Mouse (Mus musculus): ENCODE data around the gene Nipbl. TPM values are rescaled to one million over a fixed set of nuclear protein-coding genes. Genes with fewer than 3 reads are reported as not detected.

Nipbl gene
- polyA plus RNA-seq, 1 experiment: 28.1 TPM

DNA sequence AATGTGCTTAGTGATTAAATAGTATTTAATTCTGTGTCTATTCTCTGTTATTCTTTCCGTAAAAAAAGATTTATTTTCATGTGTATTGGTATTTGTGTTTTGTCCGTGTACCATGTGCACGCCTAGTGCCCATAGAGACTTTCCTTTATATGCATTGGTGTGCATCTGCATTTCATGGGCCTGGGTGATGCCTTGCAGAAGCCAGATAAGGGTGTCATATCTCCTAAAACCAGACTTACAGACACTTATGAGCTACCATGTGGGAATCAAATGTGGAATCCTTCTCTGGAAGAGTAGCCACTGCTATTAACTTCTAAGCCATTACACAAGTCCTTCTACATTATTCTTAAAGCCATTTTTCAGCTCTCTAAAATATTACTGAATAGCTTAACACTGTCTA, 112.7 kb downstream of the Nipbl start:
- no peaks in the 10 kb centered on the region for H3K27me3 ChIP-seq (ENCODE audit: control insufficient read depth, insufficient read depth, low read length)
- H3K27ac ChIP-seq (ENCODE audit: control insufficient read depth, insufficient read depth, low read depth, low read length): no peak overlapping the region
- TF ChIP-seq POLR2A (IDR thresholded peaks at IDR 0.05; ENCODE audit: control insufficient read depth, low read depth, low read length): no peak
- no peak for TF ChIP-seq CTCF (IDR thresholded peaks at IDR 0.05; ENCODE audit: control insufficient read depth, insufficient read depth, insufficient replicate concordance, low read depth, low read length)
- no peak overlapping the region for H3K4me3 ChIP-seq (ENCODE audit: control insufficient read depth, low read depth, low read length)
- peaks cover 1% of the 10 kb centered on the region; the same call in 1 of the 2 replicates for H3K36me3 ChIP-seq (ENCODE audit: control insufficient read depth, insufficient read depth, low read length)
- no peaks in the 10 kb centered on the region for H3K4me1 ChIP-seq (ENCODE audit: control insufficient read depth, insufficient read depth, low read length)

DNA sequence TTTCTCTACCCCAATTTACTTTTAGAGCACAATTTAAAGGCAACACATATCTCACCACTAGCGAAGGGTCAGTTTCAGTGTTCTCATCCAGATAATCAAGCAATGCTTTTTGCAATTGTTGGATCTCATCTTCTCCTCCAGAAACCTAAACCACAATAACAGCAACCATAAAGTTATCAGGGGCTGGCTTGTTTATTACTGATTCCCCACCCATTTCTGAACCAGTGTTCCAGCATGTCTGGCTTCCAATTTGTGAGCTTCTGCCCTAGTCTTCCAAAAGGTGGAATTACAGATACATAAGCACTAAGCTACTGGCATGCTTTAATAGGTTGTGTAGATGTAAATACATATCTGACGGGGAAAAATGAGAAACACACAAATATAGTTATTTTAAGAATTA, 118.6 kb downstream of the Nipbl start:
- TF ChIP-seq CTCF (IDR thresholded peaks at IDR 0.05; ENCODE audit: control insufficient read depth, insufficient read depth, insufficient replicate concordance, low read depth, low read length) (no peak), POLR2A (IDR thresholded peaks at IDR 0.05; ENCODE audit: control insufficient read depth, low read depth, low read length) (no peak)
- Histone ChIP-seq H3K27me3 (ENCODE audit: control insufficient read depth, insufficient read depth, low read length) (no peaks in the 10 kb centered on the region), H3K36me3 (ENCODE audit: control insufficient read depth, insufficient read depth, low read length) (peaks cover 4% of the 10 kb centered on the region), H3K27ac (ENCODE audit: control insufficient read depth, insufficient read depth, low read depth, low read length) (no peak overlapping the region), H3K4me3 (ENCODE audit: control insufficient read depth, low read depth, low read length) (no peak overlapping the region), H3K4me1 (ENCODE audit: control insufficient read depth, insufficient read depth, low read length) (no peaks in the 10 kb centered on the region)

DNA sequence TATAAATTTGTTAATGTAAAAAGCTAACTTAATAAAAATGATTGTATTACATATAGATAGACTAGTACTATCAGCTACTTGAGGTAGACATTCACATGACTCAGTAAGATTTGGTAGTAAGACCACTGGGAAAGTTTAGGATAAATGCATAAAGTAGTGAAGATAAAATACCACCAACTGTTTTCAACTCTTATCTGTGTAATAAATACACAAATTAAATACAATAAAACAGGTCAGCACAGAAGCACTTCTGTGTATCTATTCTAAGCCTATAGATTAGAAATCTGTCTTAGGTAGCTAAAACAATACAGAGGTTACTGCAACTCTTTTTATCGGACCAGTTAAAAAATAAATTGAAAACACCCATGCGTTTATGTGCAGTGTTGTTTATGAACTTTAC, 119.4 kb downstream of the Nipbl start:
- Histone ChIP-seq H3K4me3 (ENCODE audit: control insufficient read depth, low read depth, low read length) (no peak overlapping the region), H3K36me3 (ENCODE audit: control insufficient read depth, insufficient read depth, low read length) (peaks cover 4% of the 10 kb centered on the region), H3K4me1 (ENCODE audit: control insufficient read depth, insufficient read depth, low read length) (no peaks in the 10 kb centered on the region), H3K27me3 (ENCODE audit: control insufficient read depth, insufficient read depth, low read length) (no peaks in the 10 kb centered on the region), H3K27ac (ENCODE audit: control insufficient read depth, insufficient read depth, low read depth, low read length) (no peak overlapping the region)
- TF ChIP-seq POLR2A (IDR thresholded peaks at IDR 0.05; ENCODE audit: control insufficient read depth, low read depth, low read length): no peak
- TF ChIP-seq CTCF (IDR thresholded peaks at IDR 0.05; ENCODE audit: control insufficient read depth, insufficient read depth, insufficient replicate concordance, low read depth, low read length): no peak

- H3K27me3 ChIP-seq (ENCODE audit: control insufficient read depth, insufficient read depth, low read length): no peaks in the 10 kb centered on the region
- TF ChIP-seq POLR2A (IDR thresholded peaks at IDR 0.05; ENCODE audit: control insufficient read depth, low read depth, low read length) (no peak), CTCF (IDR thresholded peaks at IDR 0.05; ENCODE audit: control insufficient read depth, insufficient read depth, insufficient replicate concordance, low read depth, low read length) (no peak)
- H3K4me1 ChIP-seq (ENCODE audit: control insufficient read depth, insufficient read depth, low read length): no peaks in the 10 kb centered on the region
- peaks cover 4% of the 10 kb centered on the region for H3K36me3 ChIP-seq (ENCODE audit: control insufficient read depth, insufficient read depth, low read length)
- no peak overlapping the region for H3K27ac ChIP-seq (ENCODE audit: control insufficient read depth, insufficient read depth, low read depth, low read length)
- no peak overlapping the region for H3K4me3 ChIP-seq (ENCODE audit: control insufficient read depth, low read depth, low read length)
Measured at GRCm38 (mm10) chr15:8324061-8324460, 120.2 kb downstream of the Nipbl start.

- Histone ChIP-seq H3K4me3 (ENCODE audit: control insufficient read depth, low read depth, low read length) (no peak overlapping the region), H3K27me3 (ENCODE audit: control insufficient read depth, insufficient read depth, low read length) (no peaks in the 10 kb centered on the region), H3K27ac (ENCODE audit: control insufficient read depth, insufficient read depth, low read depth, low read length) (no peak overlapping the region), H3K4me1 (ENCODE audit: control insufficient read depth, insufficient read depth, low read length) (no peaks in the 10 kb centered on the region), H3K36me3 (ENCODE audit: control insufficient read depth, insufficient read depth, low read length) (peaks cover 4% of the 10 kb centered on the region)
- TF ChIP-seq POLR2A (IDR thresholded peaks at IDR 0.05; ENCODE audit: control insufficient read depth, low read depth, low read length) (no peak), CTCF (IDR thresholded peaks at IDR 0.05; ENCODE audit: control insufficient read depth, insufficient read depth, insufficient replicate concordance, low read depth, low read length) (no peak)
Measured at GRCm38 (mm10) chr15:8321491-8321890, 122.8 kb downstream of the Nipbl start.

- Histone ChIP-seq H3K27me3 (ENCODE audit: control insufficient read depth, insufficient read depth, low read length) (no peaks in the 10 kb centered on the region), H3K36me3 (ENCODE audit: control insufficient read depth, insufficient read depth, low read length) (peaks cover 4% of the 10 kb centered on the region), H3K4me1 (ENCODE audit: control insufficient read depth, insufficient read depth, low read length) (no peaks in the 10 kb centered on the region), H3K4me3 (ENCODE audit: control insufficient read depth, low read depth, low read length) (no peak overlapping the region), H3K27ac (ENCODE audit: control insufficient read depth, insufficient read depth, low read depth, low read length) (no peak overlapping the region)
- TF ChIP-seq POLR2A (IDR thresholded peaks at IDR 0.05; ENCODE audit: control insufficient read depth, low read depth, low read length) (no peak), CTCF (IDR thresholded peaks at IDR 0.05; ENCODE audit: control insufficient read depth, insufficient read depth, insufficient replicate concordance, low read depth, low read length) (no peak)
Measured at GRCm38 (mm10) chr15:8319191-8319590, 125.1 kb downstream of the Nipbl start.

DNA sequence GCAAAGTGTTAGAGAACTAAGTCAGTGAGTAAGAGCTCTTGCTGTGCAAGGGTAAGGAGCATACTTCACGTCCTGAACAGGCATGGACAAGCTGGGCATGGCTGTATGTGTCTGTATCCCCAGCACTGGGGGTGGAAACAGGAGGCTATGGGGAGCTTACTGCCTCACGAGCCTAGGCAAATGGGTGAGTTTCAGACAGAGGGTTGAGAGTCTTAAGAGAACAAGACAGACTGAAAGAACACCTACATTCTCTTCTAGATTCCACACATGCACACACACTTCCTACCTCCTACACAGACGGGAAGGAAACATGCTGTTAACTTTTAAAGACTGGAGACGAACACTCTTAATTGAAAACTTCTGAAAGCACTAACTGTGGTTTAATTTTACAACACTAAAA, 126.9 kb downstream of the Nipbl start:
- peaks cover 2% of the 10 kb centered on the region; the same call in 1 of the 2 replicates for H3K36me3 ChIP-seq (ENCODE audit: control insufficient read depth, insufficient read depth, low read length)

DNA sequence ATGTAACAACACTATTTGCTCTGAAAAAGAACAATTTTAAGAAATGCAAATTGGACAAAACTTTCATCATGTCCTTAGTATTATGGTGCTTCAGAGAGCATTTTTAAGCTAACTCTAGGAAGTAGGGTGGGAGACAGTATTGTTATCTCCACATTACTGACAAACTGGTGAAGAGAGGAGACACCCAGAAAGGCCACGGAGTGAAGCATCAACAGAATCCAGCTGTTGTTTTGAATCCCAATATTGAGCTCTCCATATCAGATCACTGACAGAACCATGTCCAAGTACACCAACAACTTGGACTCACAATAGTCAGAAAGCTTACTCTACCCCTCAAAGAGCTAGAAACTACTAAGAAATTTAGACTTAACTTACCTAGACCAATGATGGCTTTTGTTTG, 138.8 kb downstream of the Nipbl start:
- no peaks in the 10 kb centered on the region for H3K4me1 ChIP-seq (ENCODE audit: control insufficient read depth, insufficient read depth, low read length)
- H3K27ac ChIP-seq (ENCODE audit: control insufficient read depth, insufficient read depth, low read depth, low read length): no peak overlapping the region
- H3K4me3 ChIP-seq (ENCODE audit: control insufficient read depth, low read depth, low read length): no peak overlapping the region
- peaks cover 1% of the 10 kb centered on the region; the same call in 1 of the 2 replicates for H3K36me3 ChIP-seq (ENCODE audit: control insufficient read depth, insufficient read depth, low read length)
- no peaks in the 10 kb centered on the region for H3K27me3 ChIP-seq (ENCODE audit: control insufficient read depth, insufficient read depth, low read length)
- TF ChIP-seq CTCF (IDR thresholded peaks at IDR 0.05; ENCODE audit: control insufficient read depth, insufficient read depth, insufficient replicate concordance, low read depth, low read length) (no peak), POLR2A (IDR thresholded peaks at IDR 0.05; ENCODE audit: control insufficient read depth, low read depth, low read length) (no peak)

More for the DNA sequence above, 126.9 kb downstream of the Nipbl start:
- Histone ChIP-seq H3K27me3 (ENCODE audit: control insufficient read depth, insufficient read depth, low read length) (no peaks in the 10 kb centered on the region), H3K27ac (ENCODE audit: control insufficient read depth, insufficient read depth, low read depth, low read length) (no peak overlapping the region), H3K4me1 (ENCODE audit: control insufficient read depth, insufficient read depth, low read length) (no peaks in the 10 kb centered on the region), H3K4me3 (ENCODE audit: control insufficient read depth, low read depth, low read length) (no peak overlapping the region)
- no peak for TF ChIP-seq CTCF (IDR thresholded peaks at IDR 0.05; ENCODE audit: control insufficient read depth, insufficient read depth, insufficient replicate concordance, low read depth, low read length)
- TF ChIP-seq POLR2A (IDR thresholded peaks at IDR 0.05; ENCODE audit: control insufficient read depth, low read depth, low read length): no peak

Data from testis, adult 2 months (tissue).